Mouse (Mus musculus) spleen, adult 2 months (tissue): ENCODE measurements around the gene Hells.

Experiments
- CTCF ChIP-seq: fragments of 200-500 bp; IDR thresholded peaks from 2 replicates; pipeline ENCODE4 v1.5.1; 2011; ENCODE audit warnings: mild to moderate bottlenecking, inconsistent platforms; ENCODE audit not compliant: insufficient read depth, insufficient read length, insufficient replicate concordance; ENCODE audit errors: extremely low read depth
- POLR2A ChIP-seq: fragments of 200-500 bp; IDR thresholded peaks from 2 replicates; pipeline ENCODE4 v1.6.1; 2011; ENCODE audit warnings: low read depth, low read length, inconsistent platforms

- TF ChIP-seq CTCF (no peak), POLR2A (no peak)
Measured at GRCm38 (mm10) chr19:39006715-39007114, 76.0 kb downstream of the Hells start, which contains the start of gene Cyp2c55.
